Mouse (Mus musculus): ENCODE measurements around the gene Inpp4b.

Inpp4b gene

GRCm38 (mm10) chr8:81854543-81854942 is 512.2 kb downstream of the Inpp4b start:
- DNase-seq, result no peak

- no peak for DNase-seq
These were observed 512.7 kb downstream of the Inpp4b start for GRCm38 (mm10) chr8:81855009-81855408.

- no peak for DNase-seq
These were observed 513.8 kb downstream of the Inpp4b start for GRCm38 (mm10) chr8:81856120-81856519.

DNA sequence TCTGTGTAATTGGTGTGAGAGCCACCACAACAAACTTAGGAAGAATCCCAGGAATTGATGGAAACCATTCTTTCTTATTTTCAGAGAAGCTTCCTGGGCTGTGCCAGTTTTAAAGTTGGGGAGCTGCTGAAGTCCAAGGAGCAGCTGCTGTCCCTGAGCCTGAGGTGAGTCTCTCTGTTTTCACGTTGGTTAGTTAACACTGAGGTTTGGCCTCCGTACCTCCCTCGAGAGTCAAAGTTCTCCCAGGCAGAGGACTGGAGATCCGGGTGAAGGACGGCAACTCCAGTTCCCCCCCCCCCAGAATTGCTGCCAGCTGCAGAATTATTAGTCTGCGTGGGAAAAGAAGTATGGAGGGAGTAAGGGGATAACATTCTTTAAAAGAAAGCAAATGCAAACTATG is 514.3 kb downstream of the Inpp4b start:
- DNase-seq, result peak; percentile 23

GRCm38 (mm10) chr8:81858393-81858792 is 516.0 kb downstream of the Inpp4b start:
- no peak for DNase-seq

GRCm38 (mm10) chr8:81859805-81860204 is 517.4 kb downstream of the Inpp4b start:
- DNase-seq, result no peak

GRCm38 (mm10) chr8:81861311-81861710 is 519.0 kb downstream of the Inpp4b start:
- DNase-seq, result no peak

- no peak for DNase-seq
These were observed 520.4 kb downstream of the Inpp4b start for GRCm38 (mm10) chr8:81862738-81863137.

DNA sequence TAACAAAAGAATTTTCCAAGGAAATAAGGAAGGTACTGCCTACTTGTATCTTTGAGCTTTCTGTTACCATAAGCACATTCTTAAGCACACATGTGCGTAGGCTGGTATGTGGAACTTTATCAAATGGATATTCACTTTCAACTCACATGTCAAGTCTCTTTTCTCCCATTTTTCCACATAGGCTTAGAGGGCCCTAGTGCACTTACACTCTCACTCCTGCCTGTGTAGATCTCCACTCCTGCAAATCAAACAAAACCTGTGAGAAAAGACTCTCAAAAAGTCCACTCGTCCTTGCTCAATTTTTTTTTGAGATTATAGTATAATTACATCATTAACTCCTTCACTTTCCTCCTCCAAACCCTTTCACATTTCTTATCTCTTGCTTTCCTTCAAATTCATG is 522.0 kb downstream of the Inpp4b start:
- DNase-seq, result no peak

DNA sequence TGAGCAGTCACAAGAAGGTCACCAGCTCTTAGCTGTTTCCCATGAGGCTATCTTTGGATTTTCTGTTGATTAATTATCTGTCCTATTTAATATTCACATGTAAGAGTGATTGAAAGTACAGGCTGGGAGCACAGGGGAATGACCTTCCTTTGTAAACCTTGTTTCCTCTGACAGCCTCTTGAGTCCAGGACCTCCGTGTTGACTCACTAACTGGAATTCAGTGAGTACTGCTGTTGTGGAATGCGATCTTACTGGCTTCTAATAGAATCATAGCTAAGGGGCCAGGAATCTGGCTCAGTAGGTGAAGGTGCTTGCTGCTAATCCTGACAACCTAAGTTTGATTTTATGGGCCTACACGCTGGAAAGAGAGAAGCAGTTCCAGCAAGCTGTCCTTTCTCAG is 523.3 kb downstream of the Inpp4b start:
- peak; percentile 46 for DNase-seq

DNA sequence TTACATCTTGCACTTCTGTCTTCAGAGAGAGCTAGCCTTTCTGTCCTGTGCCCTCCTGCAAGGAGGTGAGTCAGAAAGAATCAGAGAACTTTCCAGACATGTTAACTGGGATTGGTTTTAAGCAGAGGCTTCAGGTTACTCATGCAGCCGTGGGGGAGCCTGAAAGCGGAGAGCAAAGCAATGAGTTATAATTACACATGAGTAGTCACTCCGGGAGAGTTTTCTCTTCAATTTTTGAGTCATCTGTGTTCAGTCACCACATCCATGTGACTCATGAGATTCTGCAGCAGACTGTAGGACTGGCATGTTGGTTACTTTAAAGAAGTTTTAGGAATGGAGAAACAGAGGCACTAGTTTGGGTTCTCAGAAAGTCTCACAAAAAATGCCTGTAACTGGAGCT is 524.7 kb downstream of the Inpp4b start:
- no peak for DNase-seq

DNA sequence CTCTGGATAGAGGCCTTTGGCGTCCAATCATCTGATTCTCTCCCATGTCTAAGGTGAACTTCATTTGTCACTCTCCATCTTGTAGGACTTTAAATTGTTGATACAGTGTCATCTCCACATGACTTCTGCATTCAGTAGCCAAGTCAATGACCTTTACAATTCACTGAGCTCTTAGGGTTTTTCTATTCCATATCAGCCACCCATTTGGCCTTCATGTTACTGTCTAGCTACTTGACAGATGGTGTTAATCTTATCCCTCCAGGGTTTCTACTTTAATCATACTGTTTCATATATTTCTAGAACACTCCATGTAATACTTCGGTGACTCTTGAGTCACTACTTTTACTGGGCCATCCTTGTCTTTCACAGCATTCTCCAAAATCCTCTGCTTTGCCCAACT is 528.1 kb downstream of the Inpp4b start:
- no peak for DNase-seq

- DNase-seq, result no peak
These were observed 537.7 kb downstream of the Inpp4b start for GRCm38 (mm10) chr8:81880071-81880470.

- no peak for DNase-seq
These were observed 541.8 kb downstream of the Inpp4b start for GRCm38 (mm10) chr8:81884195-81884594.

DNA sequence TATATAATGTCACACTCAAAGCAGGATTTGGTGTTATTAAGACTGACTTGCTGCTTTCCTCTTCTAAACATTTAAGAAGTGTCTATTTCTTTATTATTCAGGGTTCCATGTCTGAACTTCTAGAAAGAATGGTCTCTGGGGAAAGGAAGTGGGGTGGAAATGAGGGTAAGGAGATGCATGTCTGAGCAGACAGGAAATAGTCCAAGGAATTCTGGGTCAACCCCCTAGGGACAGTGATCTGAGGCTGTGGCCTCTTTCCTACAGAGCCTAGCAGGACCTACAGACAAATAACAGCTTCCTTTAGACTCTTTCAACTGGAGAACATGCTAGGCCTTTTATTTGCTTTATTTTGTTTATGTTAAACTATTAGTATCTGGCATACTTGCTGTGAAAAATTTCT is 546.5 kb downstream of the Inpp4b start:
- peak; percentile 51 for DNase-seq

DNA sequence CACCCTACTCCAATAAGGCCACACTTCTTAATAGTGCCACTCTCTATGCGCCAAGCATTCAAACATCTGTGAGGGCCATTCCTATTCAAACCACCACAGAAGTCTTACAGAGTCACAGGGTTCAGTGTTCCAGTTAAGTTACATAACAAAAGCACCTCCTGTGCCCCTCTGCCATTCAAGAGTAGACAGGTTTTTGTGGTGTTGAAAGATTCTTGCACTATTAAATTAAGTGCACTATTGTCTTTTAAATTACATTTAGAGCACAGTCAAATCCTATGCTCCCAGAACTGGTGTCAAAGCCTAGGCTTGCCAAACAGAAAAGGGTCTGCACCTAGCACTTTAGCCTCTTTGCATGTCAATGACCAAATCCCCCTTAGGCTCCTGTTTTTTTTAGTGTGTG is 550.9 kb downstream of the Inpp4b start:
- DNase-seq, result no peak

DNA sequence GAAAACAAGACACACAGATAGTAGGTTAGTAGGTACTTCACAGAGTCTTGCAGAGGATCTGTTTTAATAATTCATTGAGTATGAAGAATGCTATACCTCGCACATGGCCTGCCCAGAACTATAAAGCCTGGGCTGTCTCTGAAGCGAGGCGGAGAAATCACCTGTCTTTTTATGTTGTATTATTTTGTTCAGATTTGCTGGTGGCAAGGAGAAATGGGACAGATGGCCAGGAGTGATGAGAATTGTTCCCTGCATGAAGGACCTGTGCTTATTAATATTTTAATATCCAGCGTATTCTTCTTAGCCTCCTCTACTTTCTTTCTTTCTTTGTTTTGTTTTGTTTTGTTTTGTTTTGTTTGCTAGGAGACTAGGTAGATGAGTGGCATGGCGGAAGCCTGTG is 604.5 kb downstream of the Inpp4b start:
- DNase-seq, result no peak

DNA sequence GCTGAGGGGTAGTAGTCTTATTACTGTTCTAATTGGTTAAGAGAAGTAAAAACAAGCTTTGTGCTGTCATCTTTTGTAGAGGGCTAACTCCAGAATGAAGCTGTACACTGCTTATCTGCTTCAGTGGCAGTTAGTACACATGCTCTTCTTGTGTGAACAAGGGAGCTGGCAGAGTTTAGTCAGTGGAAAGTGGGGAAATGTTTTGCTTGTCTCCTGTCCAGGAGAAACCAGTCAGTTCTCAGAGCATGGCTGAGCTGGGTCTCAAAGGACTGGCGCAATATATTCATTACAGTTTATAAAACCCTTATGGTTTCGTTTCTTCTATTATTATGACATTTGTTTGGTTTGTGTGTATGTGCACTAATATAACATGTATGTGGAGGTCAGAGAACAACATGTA is 610.7 kb downstream of the Inpp4b start:
- no peak for DNase-seq

DNA sequence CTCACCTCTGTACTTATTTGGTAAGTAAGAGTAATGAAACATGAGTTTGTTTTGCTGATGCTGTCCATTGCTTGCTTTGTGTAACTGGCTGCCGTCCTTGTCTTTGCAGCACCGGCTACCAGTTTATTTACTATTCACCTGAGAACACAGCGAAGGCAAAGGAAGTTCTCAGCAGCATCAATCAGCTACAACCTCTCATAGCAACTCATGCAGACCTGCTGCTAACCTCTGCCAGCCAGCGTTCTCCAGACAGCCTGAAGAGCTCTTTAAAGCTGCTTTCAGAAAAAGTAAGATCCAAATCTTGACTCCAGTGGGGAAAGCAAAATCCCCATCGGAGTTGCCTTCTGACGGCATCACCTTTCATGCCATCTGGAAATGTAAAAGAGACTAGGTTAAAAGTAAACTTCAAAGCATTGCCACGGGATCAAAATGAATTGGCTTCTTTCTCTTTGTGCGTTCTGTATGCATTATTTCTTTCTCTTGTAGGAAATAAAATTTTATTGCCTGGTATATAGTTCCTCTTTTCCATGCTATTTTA is 642.8 kb downstream of the Inpp4b start:
- no peak for DNase-seq

GRCm38 (mm10) chr8:81992966-81993365 is 650.6 kb downstream of the Inpp4b start:
- DNase-seq, result no peak

DNA sequence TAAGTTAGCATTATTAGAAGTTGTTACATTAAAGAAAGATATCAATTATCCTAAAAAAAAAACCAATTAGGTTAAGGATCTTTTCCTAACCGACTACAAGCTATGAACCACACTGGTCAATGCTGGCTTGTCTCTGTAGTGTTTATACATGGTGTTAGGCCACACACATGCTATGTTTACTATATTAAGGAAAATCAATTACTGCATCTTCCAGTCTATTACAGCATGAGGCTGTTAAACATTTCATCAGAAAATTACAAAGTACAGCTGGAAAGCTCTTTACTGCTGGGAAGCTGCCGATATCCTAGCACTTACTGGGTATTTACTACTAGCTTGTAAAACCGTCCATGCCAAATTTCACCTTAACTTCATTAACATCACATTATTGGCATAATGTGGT is 653.9 kb downstream of the Inpp4b start:
- DNase-seq, result no peak

DNA sequence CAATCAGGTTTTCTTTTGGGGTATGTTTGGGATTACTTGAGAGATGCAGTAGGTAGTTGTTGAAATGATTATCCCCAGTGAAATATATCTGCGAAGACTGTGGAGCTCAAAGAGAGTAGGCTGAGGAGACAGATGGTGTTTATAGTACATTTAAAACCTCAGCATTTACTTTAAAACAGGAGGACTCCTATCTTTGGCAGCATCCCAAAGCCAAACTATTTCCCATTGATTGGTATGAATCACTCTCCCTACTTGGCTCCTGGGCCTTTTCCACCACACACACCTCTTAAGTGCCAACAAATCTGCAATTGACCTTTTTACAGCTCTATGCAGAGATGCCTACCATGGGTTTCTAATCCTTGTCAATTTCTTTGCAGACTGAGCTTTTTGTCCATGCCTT is 654.5 kb downstream of the Inpp4b start:
- no peak for DNase-seq

GRCm38 (mm10) chr8:82004158-82004557 is 661.8 kb downstream of the Inpp4b start:
- no peak for DNase-seq

- DNase-seq, result no peak
These were observed 663.1 kb downstream of the Inpp4b start for GRCm38 (mm10) chr8:82005466-82005865.

DNA sequence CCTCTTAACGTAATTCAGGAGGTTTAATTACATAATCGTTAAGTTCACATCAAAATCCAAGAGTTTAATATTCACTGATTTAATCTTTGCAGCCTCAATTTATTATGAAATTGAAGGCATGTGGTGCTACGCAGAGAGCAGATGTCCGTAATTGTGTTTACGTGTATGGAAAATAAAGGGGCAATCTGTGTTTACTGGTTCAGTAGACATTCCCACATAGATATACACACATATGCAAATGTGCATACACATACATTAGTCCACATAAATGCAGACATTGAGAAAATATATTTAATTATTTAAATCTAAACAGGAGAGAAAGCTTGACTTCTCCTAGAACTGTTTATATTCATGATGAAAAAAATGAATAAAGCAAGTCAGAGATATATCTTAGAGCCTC is 675.4 kb downstream of the Inpp4b start:
- DNase-seq, result no peak

- peak; percentile 80 for DNase-seq
These were observed 685.0 kb downstream of the Inpp4b start for GRCm38 (mm10) chr8:82027401-82027800.

All from kidney, postnatal 14 days (tissue).